Mouse (Mus musculus): ENCODE results near the gene Sufu. TPM values are rescaled to one million over a fixed set of nuclear protein-coding genes. Genes with fewer than 3 reads are reported as not detected.

Sufu gene
- polyA plus RNA-seq, 1 experiment from 2014 or later = 9.5 TPM

- DNase-seq (ENCODE audit: low spot score) (no peak), ATAC-seq (ENCODE audit: low FRiP score, low TSS enrichment) (no peak)
- Histone ChIP-seq H3K36me3 (ENCODE audit: control insufficient read depth, insufficient read depth, low read length) (peaks cover 5% of the 10 kb centered on the region), H3K4me1 (replicated peaks; ENCODE audit: control insufficient read depth, insufficient read depth) (peaks cover 21% of the 10 kb centered on the region), H3K9ac (ENCODE audit: low read length) (no peak overlapping the region), H3K27me3 (ENCODE audit: control insufficient read depth, insufficient read depth, low read length) (no peaks in the 10 kb centered on the region), H3K4me3 (ENCODE audit: low read depth, low read length) (no peak overlapping the region), H3K9me3 (ENCODE audit: control insufficient read depth, low read length) (no peaks in the 10 kb centered on the region), H3K4me2 (replicated peaks; ENCODE audit: low read depth) (no peak overlapping the region), H3K27ac (replicated peaks) (peak overlapping the region; percentile 35; the same call in 1 of the 2 replicates)
- TF ChIP-seq EP300 (optimal IDR thresholded peaks at IDR 0.05) = no peak
- TF ChIP-seq CTCF (IDR thresholded peaks at IDR 0.05; ENCODE audit: low read depth) = no peak
- WGBS = 44% methylated on average over 9 of the region's 10 CpGs
Observed at GRCm38 (mm10) chr19:46477432-46477845, 80.7 kb downstream of the Sufu start.

- Histone ChIP-seq H3K9ac (ENCODE audit: low read length) (no peak overlapping the region), H3K36me3 (ENCODE audit: control insufficient read depth, insufficient read depth, low read length) (peaks cover 5% of the 10 kb centered on the region), H3K27ac (replicated peaks) (peak overlapping the region; percentile 90), H3K27me3 (ENCODE audit: control insufficient read depth, insufficient read depth, low read length) (no peaks in the 10 kb centered on the region), H3K4me3 (ENCODE audit: low read depth, low read length) (no peak overlapping the region), H3K4me2 (replicated peaks; ENCODE audit: low read depth) (no peak overlapping the region), H3K4me1 (replicated peaks; ENCODE audit: control insufficient read depth, insufficient read depth) (peaks cover 29% of the 10 kb centered on the region), H3K9me3 (ENCODE audit: control insufficient read depth, low read length) (no peaks in the 10 kb centered on the region)
- DNase-seq (ENCODE audit: low spot score) (no peak), ATAC-seq (ENCODE audit: low FRiP score, low TSS enrichment) (peak; percentile 10)
- TF ChIP-seq EP300 (optimal IDR thresholded peaks at IDR 0.05) (no peak), CTCF (IDR thresholded peaks at IDR 0.05; ENCODE audit: low read depth) (no peak)
- WGBS = 59% methylated on average over 4 of the region's 4 CpGs
Observed at GRCm38 (mm10) chr19:46478242-46478641, 81.5 kb downstream of the Sufu start.

GRCm38 (mm10) chr19:46478826-46479225, 82.1 kb downstream of the Sufu start:
- peaks cover 30% of the 10 kb centered on the region for H3K4me1 ChIP-seq (replicated peaks; ENCODE audit: control insufficient read depth, insufficient read depth)
- DNase-seq (ENCODE audit: low spot score) (no peak), ATAC-seq (ENCODE audit: low FRiP score, low TSS enrichment) (peak; percentile 61)
- 18% methylated on average over 5 of the region's 5 CpGs for WGBS
- no peak overlapping the region for H3K4me3 ChIP-seq (ENCODE audit: low read depth, low read length)
- TF ChIP-seq CTCF (IDR thresholded peaks at IDR 0.05; ENCODE audit: low read depth) (no peak), EP300 (optimal IDR thresholded peaks at IDR 0.05) (no peak)
- H3K27ac ChIP-seq (replicated peaks) = peak overlapping the region; percentile 90
- no peaks in the 10 kb centered on the region for H3K9me3 ChIP-seq (ENCODE audit: control insufficient read depth, low read length)
- H3K36me3 ChIP-seq (ENCODE audit: control insufficient read depth, insufficient read depth, low read length) = peaks cover 1% of the 10 kb centered on the region
- no peaks in the 10 kb centered on the region for H3K27me3 ChIP-seq (ENCODE audit: control insufficient read depth, insufficient read depth, low read length)
- H3K4me2 ChIP-seq (replicated peaks; ENCODE audit: low read depth) = 0 out of 2 replicates have a peak overlapping the region, but pooled peaks have one; percentile 5
- H3K9ac ChIP-seq (ENCODE audit: low read length) = 0 out of 2 replicates have a peak overlapping the region, but pooled peaks have one; percentile 13

DNA sequence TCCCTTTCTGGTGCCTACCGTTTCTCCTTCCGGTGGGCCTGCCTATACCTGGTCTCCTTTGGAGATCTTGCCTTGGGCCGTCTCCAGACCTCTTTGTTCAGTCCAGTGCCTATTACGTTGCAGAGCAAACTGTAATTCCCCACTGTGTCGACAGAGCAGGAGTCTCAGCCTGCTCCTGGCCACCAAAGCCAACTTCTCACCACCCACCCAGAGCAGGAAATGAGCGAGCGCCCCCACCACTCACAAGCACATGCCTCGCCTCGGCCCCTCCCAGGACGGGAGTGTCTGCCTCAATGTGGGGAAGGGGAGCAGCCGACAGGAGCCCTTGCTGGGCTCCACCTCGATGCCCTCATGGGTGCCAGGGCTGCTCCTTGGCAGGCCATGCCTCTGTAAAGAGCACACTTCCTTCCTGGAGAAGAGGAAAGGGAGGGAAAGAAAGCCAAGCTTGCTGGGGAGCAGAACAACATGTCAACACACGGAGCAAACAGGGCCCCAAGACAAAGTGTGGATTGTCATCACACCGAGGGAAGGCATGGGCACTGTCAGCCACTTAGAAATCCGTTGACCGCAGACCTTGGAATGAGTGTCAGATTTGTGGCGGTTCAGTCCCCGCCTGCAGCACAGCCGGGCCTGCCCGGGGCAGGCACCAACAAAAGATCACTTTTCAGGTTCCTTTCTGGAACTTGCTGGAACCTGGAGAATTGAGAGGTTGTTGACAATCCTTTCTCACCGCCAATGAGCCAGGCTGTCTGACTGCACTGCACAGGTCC, 82.8 kb downstream of the Sufu start:
- Histone ChIP-seq H3K4me1 (replicated peaks; ENCODE audit: control insufficient read depth, insufficient read depth) (peaks cover 36% of the 10 kb centered on the region), H3K9me3 (ENCODE audit: control insufficient read depth, low read length) (no peaks in the 10 kb centered on the region), H3K4me3 (ENCODE audit: low read depth, low read length) (no peak overlapping the region), H3K27ac (replicated peaks) (peak overlapping the region; percentile 90), H3K36me3 (ENCODE audit: control insufficient read depth, insufficient read depth, low read length) (no peaks in the 10 kb centered on the region; the same call in none of the 2 replicates), H3K9ac (ENCODE audit: low read length) (0 out of 2 replicates have a peak overlapping the region, but pooled peaks have one; percentile 13), H3K27me3 (ENCODE audit: control insufficient read depth, insufficient read depth, low read length) (no peaks in the 10 kb centered on the region), H3K4me2 (replicated peaks; ENCODE audit: low read depth) (peak overlapping the region; percentile 12; the same call in 1 of the 2 replicates)
- no peak for TF ChIP-seq CTCF (IDR thresholded peaks at IDR 0.05; ENCODE audit: low read depth)
- no peak for TF ChIP-seq EP300 (optimal IDR thresholded peaks at IDR 0.05)
- DNase-seq (ENCODE audit: low spot score) (no peak), ATAC-seq (ENCODE audit: low FRiP score, low TSS enrichment) (peak; percentile 21)
- 37% methylated on average over 21 of the region's 21 CpGs for WGBS

DNA sequence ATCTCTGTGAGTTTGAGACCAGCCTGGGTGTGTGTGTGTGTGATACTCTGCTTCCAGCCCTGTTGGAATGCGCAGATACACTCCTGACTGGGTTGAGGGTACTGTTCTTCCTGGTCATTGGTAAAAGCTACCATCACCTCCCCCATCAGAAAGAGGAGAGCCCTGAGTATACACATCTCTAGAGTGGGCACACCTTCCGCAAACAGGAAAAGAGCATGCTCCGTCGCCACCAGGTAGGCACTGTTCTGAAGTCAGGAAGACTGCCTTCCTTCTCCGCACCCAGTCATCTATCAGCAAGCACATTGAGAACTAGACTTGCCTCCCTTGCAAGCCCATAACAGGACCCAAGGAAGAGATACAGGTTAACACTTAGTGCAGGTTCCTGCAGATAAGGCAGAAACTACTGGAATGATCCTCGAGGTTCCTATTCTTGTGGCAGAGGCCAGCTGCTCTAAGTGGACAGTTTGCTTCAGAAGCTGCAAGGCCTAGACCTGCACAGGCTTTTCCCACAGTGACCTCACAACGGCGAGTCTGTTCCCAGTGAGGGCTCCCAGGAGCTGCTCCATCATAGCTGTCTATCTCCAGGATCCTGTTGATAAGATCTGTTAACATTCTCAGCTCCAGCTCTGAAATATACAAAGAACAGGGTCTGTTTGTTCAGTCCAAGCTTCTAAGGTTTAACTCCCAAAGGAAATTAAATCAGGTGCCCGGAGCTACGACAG, 84.1 kb downstream of the Sufu start:
- Histone ChIP-seq H3K9ac (ENCODE audit: low read length) (no peak overlapping the region), H3K4me1 (replicated peaks; ENCODE audit: control insufficient read depth, insufficient read depth) (peaks cover 47% of the 10 kb centered on the region), H3K4me2 (replicated peaks; ENCODE audit: low read depth) (no peak overlapping the region), H3K36me3 (ENCODE audit: control insufficient read depth, insufficient read depth, low read length) (no peaks in the 10 kb centered on the region; the same call in 1 of the 2 replicates), H3K4me3 (ENCODE audit: low read depth, low read length) (no peak overlapping the region), H3K9me3 (ENCODE audit: control insufficient read depth, low read length) (no peaks in the 10 kb centered on the region), H3K27ac (replicated peaks) (peak overlapping the region; percentile 90), H3K27me3 (ENCODE audit: control insufficient read depth, insufficient read depth, low read length) (no peaks in the 10 kb centered on the region)
- 42% methylated on average over 10 of the region's 10 CpGs for WGBS
- ATAC-seq (ENCODE audit: low FRiP score, low TSS enrichment) (no peak), DNase-seq (ENCODE audit: low spot score) (no peak)
- no peak for TF ChIP-seq EP300 (optimal IDR thresholded peaks at IDR 0.05)
- TF ChIP-seq CTCF (IDR thresholded peaks at IDR 0.05; ENCODE audit: low read depth) = no peak
